Mouse (Mus musculus): ENCODE data around the gene Cx3cr1. TPM values are rescaled to one million over a fixed set of nuclear protein-coding genes. Genes with fewer than 3 reads are reported as not detected.

The Cx3cr1 gene
- polyA plus RNA-seq, 1 experiment = 3.9 TPM

DNA sequence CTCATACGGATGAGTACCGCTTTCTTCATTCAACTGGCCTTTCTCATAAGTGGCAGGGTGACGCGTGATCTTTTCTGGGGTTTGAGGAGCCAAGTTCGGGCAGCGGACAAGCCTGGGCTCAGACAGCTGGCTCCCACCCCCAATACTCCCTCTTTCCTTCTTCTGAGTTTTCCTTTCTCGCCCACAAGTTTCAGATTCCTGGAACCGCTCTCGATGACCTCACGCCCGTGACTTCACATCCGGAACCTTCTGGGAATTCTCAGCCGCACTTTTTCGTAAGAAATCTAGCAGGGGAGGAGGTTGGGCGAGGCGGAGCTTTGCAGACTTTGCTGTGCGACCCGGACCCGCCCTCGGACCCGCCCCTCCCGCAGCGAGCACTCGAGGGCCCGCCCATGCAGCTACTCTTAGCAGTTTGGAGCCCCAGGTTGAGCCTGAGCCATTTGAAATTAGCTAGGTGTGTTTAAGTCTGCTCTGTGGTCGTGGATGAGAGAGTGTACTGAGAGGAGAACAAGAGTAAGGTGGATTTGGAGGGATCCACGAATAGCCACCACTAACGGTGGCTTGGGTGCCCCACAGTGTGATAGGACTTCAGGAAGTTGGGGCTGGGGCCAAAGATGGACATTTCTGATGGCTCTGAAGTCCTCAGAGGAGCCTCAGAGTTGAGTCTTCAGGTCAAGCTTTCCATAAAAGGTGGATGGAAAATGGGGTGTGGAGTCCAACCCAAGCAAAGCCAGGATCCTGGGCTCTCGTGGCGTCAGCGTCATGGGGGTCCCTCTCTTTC, 67.5 kb downstream of the Cx3cr1 start:
- peak overlapping the region; percentile 64 for H3K4me3 ChIP-seq (ENCODE audit: low read depth, low read length)
- 9% methylated on average over 31 of the region's 31 CpGs for WGBS
- peaks cover 3% of the 10 kb centered on the region; the same call in 1 of the 2 replicates for H3K4me1 ChIP-seq (ENCODE audit: control insufficient read depth, insufficient read depth, insufficient read length, low read length)
- no peaks in the 10 kb centered on the region for H3K36me3 ChIP-seq (ENCODE audit: control insufficient read depth, insufficient read depth, low read length)
- TF ChIP-seq CTCF (IDR thresholded peaks at IDR 0.05; ENCODE audit: extremely low read depth, insufficient read length, insufficient replicate concordance, low read depth, low read length) (no peak), POLR2A (IDR thresholded peaks at IDR 0.05; ENCODE audit: low read depth, low read length) (no peak; the same call in 1 of the 2 replicates)
- peak overlapping the region; percentile 27; the same call in 1 of the 2 replicates for H3K27ac ChIP-seq (ENCODE audit: insufficient read depth, low read depth, low read length)
- no peaks in the 10 kb centered on the region for H3K27me3 ChIP-seq (ENCODE audit: control insufficient read depth, insufficient read depth, low read length)

DNA sequence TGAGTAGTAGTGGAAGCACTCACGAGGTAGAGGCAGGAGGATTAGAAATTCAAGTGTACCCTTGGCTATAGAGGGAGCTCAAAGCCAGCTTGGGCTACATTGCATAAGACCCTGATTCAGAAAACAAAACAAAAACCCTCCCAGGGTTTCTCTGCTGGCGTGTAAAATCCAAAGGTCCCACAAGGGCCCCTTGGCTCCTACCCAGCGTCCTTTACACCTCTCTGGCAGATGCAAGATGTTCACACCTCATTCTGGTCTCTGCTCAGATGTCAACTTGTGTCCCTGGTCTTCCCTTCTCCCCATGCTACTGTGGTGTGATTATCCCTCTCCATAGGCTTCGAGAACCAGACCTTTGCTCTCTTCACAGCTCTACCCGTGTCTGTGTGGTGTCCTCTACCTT, 68.9 kb downstream of the Cx3cr1 start:
- no peaks in the 10 kb centered on the region for H3K36me3 ChIP-seq (ENCODE audit: control insufficient read depth, insufficient read depth, low read length)
- H3K4me3 ChIP-seq (ENCODE audit: low read depth, low read length) = no peak overlapping the region
- WGBS = 56% methylated on average over 5 of the region's 5 CpGs
- H3K27ac ChIP-seq (ENCODE audit: insufficient read depth, low read depth, low read length) = no peak overlapping the region
- H3K27me3 ChIP-seq (ENCODE audit: control insufficient read depth, insufficient read depth, low read length) = no peaks in the 10 kb centered on the region
- peaks cover 3% of the 10 kb centered on the region; the same call in 1 of the 2 replicates for H3K4me1 ChIP-seq (ENCODE audit: control insufficient read depth, insufficient read depth, insufficient read length, low read length)
- TF ChIP-seq POLR2A (IDR thresholded peaks at IDR 0.05; ENCODE audit: low read depth, low read length) = no peak
- TF ChIP-seq CTCF (IDR thresholded peaks at IDR 0.05; ENCODE audit: extremely low read depth, insufficient read length, insufficient replicate concordance, low read depth, low read length) = no peak

GRCm38 (mm10) chr9:119999636-120000035, 70.0 kb downstream of the Cx3cr1 start:
- peaks cover 3% of the 10 kb centered on the region; the same call in 1 of the 2 replicates for H3K4me1 ChIP-seq (ENCODE audit: control insufficient read depth, insufficient read depth, insufficient read length, low read length)
- WGBS = 71% methylated on average over 6 of the region's 6 CpGs
- H3K27me3 ChIP-seq (ENCODE audit: control insufficient read depth, insufficient read depth, low read length) = no peaks in the 10 kb centered on the region
- TF ChIP-seq CTCF (IDR thresholded peaks at IDR 0.05; ENCODE audit: extremely low read depth, insufficient read length, insufficient replicate concordance, low read depth, low read length) (no peak), POLR2A (IDR thresholded peaks at IDR 0.05; ENCODE audit: low read depth, low read length) (no peak)
- no peaks in the 10 kb centered on the region for H3K36me3 ChIP-seq (ENCODE audit: control insufficient read depth, insufficient read depth, low read length)
- no peak overlapping the region for H3K27ac ChIP-seq (ENCODE audit: insufficient read depth, low read depth, low read length)
- H3K4me3 ChIP-seq (ENCODE audit: low read depth, low read length) = no peak overlapping the region

DNA sequence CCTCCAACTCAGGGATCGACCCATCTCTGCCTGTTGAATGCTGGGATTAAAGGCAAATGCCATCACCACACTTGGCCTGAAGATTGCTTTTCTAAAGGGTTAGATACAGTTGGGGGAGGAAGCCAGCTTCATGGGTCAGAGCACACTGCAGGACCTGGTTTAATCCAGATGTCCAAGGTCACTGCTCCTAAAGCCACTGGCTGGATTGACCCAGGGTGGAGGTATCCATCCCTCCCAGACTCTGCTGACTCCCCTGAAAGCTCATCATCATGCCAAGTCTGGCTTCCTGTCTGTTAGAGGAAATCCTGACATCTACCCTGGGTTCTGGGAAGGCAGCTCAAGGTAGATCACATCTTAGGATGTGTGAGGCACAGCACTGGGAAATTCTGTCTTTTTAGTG, 70.9 kb downstream of the Cx3cr1 start:
- no peaks in the 10 kb centered on the region for H3K27me3 ChIP-seq (ENCODE audit: control insufficient read depth, insufficient read depth, low read length)
- 90% methylated on average over 1 of the region's 1 CpGs for WGBS
- no peak overlapping the region for H3K27ac ChIP-seq (ENCODE audit: insufficient read depth, low read depth, low read length)
- TF ChIP-seq CTCF (IDR thresholded peaks at IDR 0.05; ENCODE audit: extremely low read depth, insufficient read length, insufficient replicate concordance, low read depth, low read length) (no peak), POLR2A (IDR thresholded peaks at IDR 0.05; ENCODE audit: low read depth, low read length) (no peak)
- H3K36me3 ChIP-seq (ENCODE audit: control insufficient read depth, insufficient read depth, low read length) = no peaks in the 10 kb centered on the region
- H3K4me3 ChIP-seq (ENCODE audit: low read depth, low read length) = no peak overlapping the region
- peaks cover 3% of the 10 kb centered on the region; the same call in 1 of the 2 replicates for H3K4me1 ChIP-seq (ENCODE audit: control insufficient read depth, insufficient read depth, insufficient read length, low read length)

GRCm38 (mm10) chr9:119996080-119996479, 73.6 kb downstream of the Cx3cr1 start:
- Histone ChIP-seq H3K27ac (ENCODE audit: insufficient read depth, low read depth, low read length) (no peak overlapping the region), H3K4me3 (ENCODE audit: low read depth, low read length) (no peak overlapping the region), H3K4me1 (ENCODE audit: control insufficient read depth, insufficient read depth, insufficient read length, low read length) (no peaks in the 10 kb centered on the region), H3K36me3 (ENCODE audit: control insufficient read depth, insufficient read depth, low read length) (no peaks in the 10 kb centered on the region), H3K27me3 (ENCODE audit: control insufficient read depth, insufficient read depth, low read length) (peaks cover 7% of the 10 kb centered on the region; the same call in 1 of the 2 replicates)
- TF ChIP-seq POLR2A (IDR thresholded peaks at IDR 0.05; ENCODE audit: low read depth, low read length) = no peak
- TF ChIP-seq CTCF (IDR thresholded peaks at IDR 0.05; ENCODE audit: extremely low read depth, insufficient read length, insufficient replicate concordance, low read depth, low read length) = no peak
- WGBS = 77% methylated on average over 4 of the region's 4 CpGs

DNA sequence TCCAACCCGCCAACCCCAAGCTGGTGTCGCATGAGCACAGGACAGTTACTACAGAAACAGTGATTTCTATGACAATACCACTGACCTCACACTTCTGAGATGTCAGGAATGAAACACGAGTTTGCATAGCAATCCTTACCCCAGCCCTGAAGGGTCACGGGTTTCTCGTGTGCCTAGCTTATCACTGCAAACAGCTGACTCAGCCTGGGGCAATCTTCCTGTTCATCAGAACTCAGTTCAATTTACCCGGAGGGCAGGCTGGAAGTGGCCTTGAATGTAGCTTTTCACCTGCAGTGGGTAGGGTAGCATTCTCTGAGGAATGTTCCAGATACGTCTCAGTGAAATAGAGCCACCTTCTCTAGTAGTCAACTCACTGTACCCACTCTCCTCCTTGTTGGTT, 75.5 kb downstream of the Cx3cr1 start:
- Histone ChIP-seq H3K4me3 (ENCODE audit: low read depth, low read length) (no peak overlapping the region), H3K36me3 (ENCODE audit: control insufficient read depth, insufficient read depth, low read length) (no peaks in the 10 kb centered on the region), H3K27ac (ENCODE audit: insufficient read depth, low read depth, low read length) (no peak overlapping the region), H3K27me3 (ENCODE audit: control insufficient read depth, insufficient read depth, low read length) (peaks cover 7% of the 10 kb centered on the region; the same call in 1 of the 2 replicates), H3K4me1 (ENCODE audit: control insufficient read depth, insufficient read depth, insufficient read length, low read length) (no peaks in the 10 kb centered on the region)
- no peak for TF ChIP-seq CTCF (IDR thresholded peaks at IDR 0.05; ENCODE audit: extremely low read depth, insufficient read length, insufficient replicate concordance, low read depth, low read length)
- no peak for TF ChIP-seq POLR2A (IDR thresholded peaks at IDR 0.05; ENCODE audit: low read depth, low read length)
- WGBS = 45% methylated on average over 7 of the region's 7 CpGs

GRCm38 (mm10) chr9:119993092-119993844, 76.4 kb downstream of the Cx3cr1 start:
- Histone ChIP-seq H3K36me3 (ENCODE audit: control insufficient read depth, insufficient read depth, low read length) (no peaks in the 10 kb centered on the region), H3K4me3 (ENCODE audit: low read depth, low read length) (no peak overlapping the region), H3K4me1 (ENCODE audit: control insufficient read depth, insufficient read depth, insufficient read length, low read length) (no peaks in the 10 kb centered on the region), H3K27me3 (ENCODE audit: control insufficient read depth, insufficient read depth, low read length) (peaks cover 7% of the 10 kb centered on the region; the same call in 1 of the 2 replicates), H3K27ac (ENCODE audit: insufficient read depth, low read depth, low read length) (no peak overlapping the region)
- TF ChIP-seq POLR2A (IDR thresholded peaks at IDR 0.05; ENCODE audit: low read depth, low read length) (no peak), CTCF (IDR thresholded peaks at IDR 0.05; ENCODE audit: extremely low read depth, insufficient read length, insufficient replicate concordance, low read depth, low read length) (no peak)
- WGBS = 53% methylated on average over 10 of the region's 10 CpGs

All from small intestine, adult 2 months (tissue).